Mouse (Mus musculus) G1E (cell line): Measurements from ENCODE around the gene Glb1l3. TPM values are rescaled to one million over a fixed set of nuclear protein-coding genes. Genes with fewer than 3 reads are reported as not detected.

Experiments used
- ATAC-seq: 2 replicates; pipeline ENCODE4 v1.8.0; 2016; ENCODE audit warnings: mild to moderate bottlenecking; ENCODE audit not compliant: insufficient number of reproducible peaks, poor library complexity, low FRiP score, severe bottlenecking; ENCODE audit errors: extremely low read depth
- DNase-seq: peaks from one replicate; pipeline ENCODE4 v3.0.0; 2012; ENCODE audit warnings: low spot score
- H3K27me3 ChIP-seq: 2 replicates; pipeline ENCODE4 v1.6.1; 2012; ENCODE audit warnings: mild to moderate bottlenecking, low read length, inconsistent platforms; ENCODE audit not compliant: insufficient read depth
- H3K36me3 ChIP-seq: replicated peaks from 2 replicates; pipeline ENCODE3; 2012; ENCODE audit warnings: mild to moderate bottlenecking, inconsistent platforms
- H3K4me1 ChIP-seq: 2 replicates; pipeline ENCODE4 v1.6.1; 2012; ENCODE audit warnings: low read depth, low read length, inconsistent platforms, mixed read lengths; ENCODE audit not compliant: insufficient read depth
- H3K4me3 ChIP-seq: 2 replicates; pipeline ENCODE4 v1.5.1; 2012; ENCODE audit warnings: low read depth, mild to moderate bottlenecking, inconsistent platforms, low read length, moderate library complexity, mixed read lengths
- H3K9me3 ChIP-seq: replicated peaks from 2 replicates; pipeline ENCODE4 v1.6.1; 2012; ENCODE audit warnings: inconsistent platforms
- CTCF ChIP-seq: IDR thresholded peaks from 2 replicates; pipeline ENCODE4 v1.5.1; 2012; ENCODE audit warnings: low read depth, low read length, inconsistent platforms, mixed read lengths
- GATA1 ChIP-seq: IDR thresholded peaks from 2 replicates; pipeline ENCODE4 v1.6.1; 2012; ENCODE audit warnings: borderline replicate concordance, low read length, inconsistent platforms, mixed read lengths
- GATA2 ChIP-seq: IDR thresholded peaks from 2 replicates; pipeline ENCODE4 v1.6.1; 2012; ENCODE audit warnings: low read depth, low read length, inconsistent platforms, borderline replicate concordance
- POLR2AphosphoS5 ChIP-seq: IDR thresholded peaks from 2 replicates; pipeline ENCODE4 v1.6.1; 2012; ENCODE audit warnings: low read depth, low read length, inconsistent platforms; ENCODE audit not compliant: insufficient replicate concordance
- TAL1 ChIP-seq: conservative IDR thresholded peaks from 2 replicates; pipeline ENCODE4 v1.6.1; 2012; ENCODE audit warnings: low read depth, low read length, inconsistent platforms, mixed read lengths
- polyA plus RNA-seq: library from polyadenylated mRNA; stranded (reverse); fragments of >175 nt; gene quantifications from 2 replicates; pipeline ENCODE4 v1.2.3, GENCODE M21; 2012
- total RNA-seq, 2 experiments: library from RNA; stranded (forward) in 1 of 2; stranded (reverse) in 1 of 2; fragments of 200-1000 nt in 1 of 2; fragments of >200 nt in 1 of 2; fragmentation: Nextera tagmentation in 1 of 2; gene quantifications; 2 replicates each; pipeline ENCODE4 v1.2.3; 2014 to 2017

Gene Glb1l3
- total and polyA plus RNA-seq, 3 experiments, result not detected

- DNase-seq (no peak), ATAC-seq (peak; percentile 40; the same call in 1 of the 2 replicates)
- no peak overlapping the region for H3K4me3 ChIP-seq
- H3K4me1 ChIP-seq, result no peaks in the 10 kb centered on the region
- peak; percentile 30; the same call in 1 of the 2 replicates for TF ChIP-seq CTCF
- no peak for TF ChIP-seq GATA2
- no peaks in the 10 kb centered on the region for H3K9me3 ChIP-seq
- no peaks in the 10 kb centered on the region for H3K36me3 ChIP-seq
- H3K27me3 ChIP-seq, result no peaks in the 10 kb centered on the region
Measured at GRCm38 (mm10) chr9:26776122-26776902, 84.4 kb downstream of the Glb1l3 start.

- Histone ChIP-seq H3K4me1 (no peaks in the 10 kb centered on the region), H3K27me3 (no peaks in the 10 kb centered on the region), H3K36me3 (no peaks in the 10 kb centered on the region), H3K4me3 (no peak overlapping the region), H3K9me3 (no peaks in the 10 kb centered on the region)
- DNase-seq (no peak), ATAC-seq (no peak)
- TF ChIP-seq POLR2AphosphoS5 (no peak), GATA2 (no peak), GATA1 (no peak), CTCF (no peak), TAL1 (no peak)
Measured at GRCm38 (mm10) chr9:26775700-26776099, 85.0 kb downstream of the Glb1l3 start.

- Histone ChIP-seq H3K9me3 (no peaks in the 10 kb centered on the region), H3K4me3 (no peak overlapping the region), H3K27me3 (no peaks in the 10 kb centered on the region), H3K4me1 (no peaks in the 10 kb centered on the region), H3K36me3 (no peaks in the 10 kb centered on the region)
- ATAC-seq (no peak), DNase-seq (no peak)
- TF ChIP-seq GATA2, result no peak
- TF ChIP-seq CTCF, result no peak
- TF ChIP-seq POLR2AphosphoS5, result no peak
- no peak for TF ChIP-seq GATA1
- TF ChIP-seq TAL1, result no peak
Measured at GRCm38 (mm10) chr9:26768181-26768580, 92.5 kb downstream of the Glb1l3 start.

Other genes with a start within 250 kb of the Glb1l3 start
- not detected in 2 replicates for gene B3gat1, start 127.2 kb downstream of the Glb1l3 start, total RNA-seq (2014; fragmentation: Nextera tagmentation)
- 0.11 TPM in 1 of 2 replicates, not detected in the other for gene B3gat1, start 127.2 kb downstream of the Glb1l3 start, total RNA-seq (2017)
- gene B3gat1, start 127.2 kb downstream of the Glb1l3 start, polyA plus RNA-seq, result not detected in 2 replicates
- gene Glb1l2, start 54.4 kb downstream of the Glb1l3 start, total RNA-seq (2014; fragmentation: Nextera tagmentation), result not detected in 2 replicates
- 0.06 and 0.44 TPM in 2 replicates for gene Glb1l2, start 54.4 kb downstream of the Glb1l3 start, total RNA-seq (2017)
- not detected in 2 replicates for gene Glb1l2, start 54.4 kb downstream of the Glb1l3 start, polyA plus RNA-seq
- not detected in 2 replicates for gene Gm1110, start 62.2 kb upstream of the Glb1l3 start, total RNA-seq (2014; fragmentation: Nextera tagmentation)
- 0.22 TPM in 1 of 2 replicates, not detected in the other for gene Gm1110, start 62.2 kb upstream of the Glb1l3 start, total RNA-seq (2017)
- not detected in 2 replicates for gene Gm1110, start 62.2 kb upstream of the Glb1l3 start, polyA plus RNA-seq
- 15.4 and 17.0 TPM in 2 replicates for gene Acad8, start 138.7 kb upstream of the Glb1l3 start, total RNA-seq (2014; fragmentation: Nextera tagmentation)
- 12.5 and 14.4 TPM in 2 replicates for gene Acad8, start 138.7 kb upstream of the Glb1l3 start, total RNA-seq (2017)
- 1.1 and 1.2 TPM in 2 replicates for gene Acad8, start 138.7 kb upstream of the Glb1l3 start, polyA plus RNA-seq
- gene Thyn1, start 138.8 kb upstream of the Glb1l3 start, total RNA-seq (2014; fragmentation: Nextera tagmentation), result 108 and 113 TPM in 2 replicates
- 79.7 and 91.3 TPM in 2 replicates for gene Thyn1, start 138.8 kb upstream of the Glb1l3 start, total RNA-seq (2017)
- 2.1 and 3.8 TPM in 2 replicates for gene Thyn1, start 138.8 kb upstream of the Glb1l3 start, polyA plus RNA-seq
- gene Vps26b, start 169.2 kb upstream of the Glb1l3 start, total RNA-seq (2014; fragmentation: Nextera tagmentation), result 73.7 and 76.8 TPM in 2 replicates
- gene Vps26b, start 169.2 kb upstream of the Glb1l3 start, total RNA-seq (2017), result 32.7 and 37.4 TPM in 2 replicates
- 31.4 and 39.9 TPM in 2 replicates for gene Vps26b, start 169.2 kb upstream of the Glb1l3 start, polyA plus RNA-seq
- gene Ncapd3, start 169.3 kb upstream of the Glb1l3 start, total RNA-seq (2014; fragmentation: Nextera tagmentation), result 144 and 187 TPM in 2 replicates
- gene Ncapd3, start 169.3 kb upstream of the Glb1l3 start, total RNA-seq (2017), result 75.6 and 78.1 TPM in 2 replicates
- 3.7 and 5.6 TPM in 2 replicates for gene Ncapd3, start 169.3 kb upstream of the Glb1l3 start, polyA plus RNA-seq